Mouse (Mus musculus) frontal cortex, postnatal 10 days (tissue): ENCODE data around the gene Fank1.

Source experiments
- DNase-seq, 2 experiments: peaks; one replicate each; pipeline ENCODE4 v3.0.0; 2022; ENCODE audit warnings: low spot score in 2 of 2, mixed read lengths in 1 of 2

Fank1 gene

GRCm38 (mm10) chr7:133776626-133776996 lies at the start of gene Fank1:
TSS of gene Fank1 (plus strand) at chr7:133776861.
- peak; percentile 78 to 85 for DNase-seq

GRCm38 (mm10) chr7:133727027-133727426 lies 49.6 kb upstream of the Fank1 start:
- DNase-seq = no peak

GRCm38 (mm10) chr7:133729351-133729750 lies 47.3 kb upstream of the Fank1 start:
- DNase-seq = no peak

GRCm38 (mm10) chr7:133730324-133731191 lies 46.1 kb upstream of the Fank1 start:
- no peak for DNase-seq

GRCm38 (mm10) chr7:133731971-133732645 lies 44.6 kb upstream of the Fank1 start:
- DNase-seq = no peak

DNA sequence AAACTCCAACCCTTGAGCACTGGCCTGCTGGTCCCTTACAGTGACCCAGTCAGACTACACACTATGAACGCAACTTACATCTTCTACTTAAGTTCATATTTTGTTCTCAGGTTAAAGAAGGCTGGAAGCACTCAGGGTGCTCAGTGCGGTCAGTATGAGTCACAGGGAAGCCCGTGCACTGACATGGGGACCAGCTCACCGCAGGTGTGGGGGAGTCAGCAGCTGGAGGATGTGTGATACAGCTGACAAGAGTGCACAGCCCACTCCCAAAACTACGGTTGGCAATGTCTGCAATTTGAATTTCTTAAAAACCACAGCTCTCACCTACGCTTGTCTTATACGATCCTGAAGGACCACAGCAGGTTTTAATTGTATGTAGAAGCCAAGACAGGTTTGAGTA lies 36.1 kb upstream of the Fank1 start:
- no peak for DNase-seq

DNA sequence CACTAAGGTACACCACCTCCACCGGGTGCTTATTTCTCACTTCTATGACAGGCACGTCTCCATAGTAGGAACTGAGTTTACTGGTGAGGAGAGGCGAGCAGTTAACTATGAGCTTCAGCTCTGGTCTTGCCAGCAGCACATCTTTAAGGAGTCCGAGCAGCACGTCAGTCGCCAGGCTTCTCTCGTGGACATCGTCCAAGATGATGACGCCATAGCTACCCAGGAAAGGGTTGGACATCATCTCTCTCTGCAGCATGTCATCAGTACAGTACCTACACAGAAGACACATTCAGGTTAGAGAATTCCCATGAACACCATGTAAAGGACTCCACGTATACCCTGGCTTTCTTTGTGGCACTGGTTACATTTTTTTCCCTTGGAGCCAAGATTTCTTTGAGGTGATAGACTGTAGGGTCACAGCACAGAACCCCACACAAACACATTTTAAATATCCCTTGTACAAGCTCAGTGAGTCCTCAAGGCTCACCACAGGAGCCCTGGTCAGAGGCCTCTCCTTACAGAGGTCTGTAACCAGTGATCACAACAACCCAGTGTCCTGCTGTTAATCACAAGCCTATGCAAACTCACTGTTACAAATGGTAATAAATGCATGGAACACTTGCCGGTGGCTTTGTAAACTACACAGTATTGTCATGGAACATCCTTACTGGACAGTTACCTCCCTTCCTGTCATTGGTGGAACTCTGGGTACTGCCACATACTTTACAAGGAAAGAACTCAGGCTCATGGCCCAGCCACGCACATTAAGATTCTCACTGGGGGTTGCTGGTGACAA lies 33.9 kb upstream of the Fank1 start:
- DNase-seq = no peak

GRCm38 (mm10) chr7:133743611-133744010 lies 33.0 kb upstream of the Fank1 start:
- DNase-seq = no peak

DNA sequence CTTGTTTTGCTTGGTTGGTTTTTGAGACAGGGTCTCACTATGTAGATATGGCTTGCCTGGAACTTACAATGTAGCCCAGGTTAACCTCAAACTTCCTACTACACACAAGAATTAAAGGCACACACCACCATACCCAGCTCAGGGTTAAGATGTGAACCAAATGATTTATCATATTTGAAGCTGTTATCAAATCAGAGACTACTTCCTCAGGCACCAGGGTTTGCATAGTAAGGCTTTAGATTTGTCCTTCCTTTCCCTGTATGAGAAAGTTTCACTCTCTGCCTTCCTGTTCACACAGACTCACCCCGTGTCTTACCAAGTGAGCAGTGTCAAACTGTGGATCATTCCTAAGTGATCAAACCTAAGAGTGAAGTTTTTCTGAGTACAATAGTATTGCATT lies 32.5 kb upstream of the Fank1 start:
- no peak for DNase-seq

DNA sequence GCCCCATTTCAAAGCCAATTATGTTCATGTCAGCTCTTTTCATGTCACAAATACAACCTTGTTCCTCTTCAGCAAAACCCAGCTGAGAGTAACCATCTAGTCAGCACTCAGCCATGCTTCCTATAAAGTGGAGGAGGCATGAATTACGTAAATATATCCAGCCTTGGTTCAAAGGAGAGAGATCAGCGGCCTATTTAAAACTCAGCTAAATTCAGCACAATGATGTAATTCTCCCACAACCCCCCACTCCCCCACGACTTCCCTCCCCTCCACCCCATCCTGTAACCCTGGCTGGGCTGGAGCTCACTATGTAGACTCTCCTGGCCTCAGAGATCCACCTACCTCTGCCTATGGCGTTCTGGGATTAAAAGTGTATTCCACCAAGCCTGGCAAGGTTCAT lies 32.0 kb upstream of the Fank1 start:
- no peak for DNase-seq

DNA sequence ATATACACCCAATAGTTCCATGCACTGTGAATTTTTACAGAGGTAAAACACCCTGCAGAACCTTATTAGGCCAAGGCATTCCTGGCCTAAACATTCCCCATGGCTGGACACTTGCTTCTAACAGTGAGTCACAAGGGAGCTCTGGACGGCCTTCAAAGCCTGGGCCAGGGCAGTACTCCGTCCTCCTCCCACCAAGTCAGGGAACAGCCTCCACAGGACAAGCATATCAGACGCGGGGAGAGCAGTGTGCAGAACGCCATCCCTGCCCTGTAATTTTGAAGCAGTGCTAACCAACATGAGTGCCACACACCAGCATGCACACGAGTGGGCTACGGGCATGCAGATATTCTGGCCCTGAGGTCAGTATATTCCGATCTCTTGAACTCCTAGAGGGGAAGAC lies 29.3 kb upstream of the Fank1 start:
- no peak for DNase-seq

GRCm38 (mm10) chr7:133748753-133749152 lies 27.9 kb upstream of the Fank1 start:
- no peak for DNase-seq

DNA sequence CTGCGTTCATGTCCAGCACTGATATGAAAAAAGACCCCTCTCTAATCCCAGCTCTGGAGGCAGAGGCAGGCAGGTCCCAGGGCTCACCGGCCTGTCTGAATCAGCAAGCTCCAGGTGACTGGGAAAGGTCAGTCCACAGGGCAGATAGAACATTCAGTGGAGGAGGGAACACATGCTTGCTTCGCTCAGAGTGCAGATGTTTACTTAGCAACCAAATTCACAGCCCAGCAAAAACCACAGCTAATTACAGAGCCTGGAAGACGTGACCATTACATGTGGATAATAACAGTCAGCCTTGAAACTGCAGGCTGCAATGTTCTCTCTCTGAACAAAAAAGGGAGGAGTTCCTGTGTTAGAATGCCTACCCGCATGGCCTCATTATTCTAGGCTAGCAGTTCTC lies 26.0 kb upstream of the Fank1 start:
- no peak for DNase-seq

GRCm38 (mm10) chr7:133751163-133751562 lies 25.5 kb upstream of the Fank1 start:
- DNase-seq = no peak

DNA sequence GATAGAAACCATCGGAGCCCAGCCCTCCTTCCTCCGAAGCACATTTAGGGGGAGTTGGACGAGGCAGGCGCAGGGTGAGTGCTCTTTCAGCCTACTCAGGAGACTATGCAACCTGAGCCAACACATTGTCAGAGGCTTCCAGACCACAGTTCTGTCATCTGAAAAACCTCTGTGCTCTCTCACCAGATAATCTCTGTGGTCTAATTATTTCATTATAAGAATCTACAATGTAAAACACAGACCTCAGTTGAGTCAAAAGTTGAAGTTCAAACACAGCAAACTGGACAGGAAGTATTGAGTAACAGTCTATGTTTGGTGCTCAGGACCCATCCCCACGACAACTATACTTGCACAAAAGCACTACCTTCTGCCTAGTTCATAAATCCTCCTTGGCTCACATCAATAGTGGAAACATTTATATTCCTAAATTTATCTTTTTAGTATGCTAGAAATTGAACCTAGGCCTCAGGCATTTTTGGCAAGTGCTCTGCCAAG lies 18.7 kb upstream of the Fank1 start:
- no peak for DNase-seq

GRCm38 (mm10) chr7:133758716-133759115 lies 17.9 kb upstream of the Fank1 start:
- DNase-seq = no peak

- no peak for DNase-seq
These were observed 16.9 kb upstream of the Fank1 start for GRCm38 (mm10) chr7:133759611-133760353.

DNA sequence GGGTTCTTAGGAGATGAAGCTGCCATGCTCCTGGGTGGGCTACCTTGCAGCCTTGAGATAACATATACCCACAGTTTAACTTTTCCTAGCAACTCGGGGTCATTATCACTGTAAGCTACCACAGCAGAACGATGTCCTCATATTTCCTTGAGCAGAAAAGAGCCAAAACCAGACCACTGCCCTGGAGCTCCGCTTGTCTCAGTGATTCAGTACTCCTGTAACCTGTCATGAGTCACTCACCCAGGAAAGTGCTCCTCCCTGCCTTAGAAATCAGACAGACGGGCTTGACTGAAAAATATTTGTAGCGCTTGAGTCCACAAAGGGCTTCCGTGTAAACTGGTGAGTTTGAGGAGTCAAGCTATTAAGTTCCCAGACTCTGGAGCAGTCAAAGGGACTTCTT lies 14.0 kb upstream of the Fank1 start:
- no peak for DNase-seq

- DNase-seq = no peak
These were observed 12.2 kb upstream of the Fank1 start for GRCm38 (mm10) chr7:133764425-133764824.

- DNase-seq = no peak
These were observed 11.3 kb upstream of the Fank1 start for GRCm38 (mm10) chr7:133765240-133765848.

DNA sequence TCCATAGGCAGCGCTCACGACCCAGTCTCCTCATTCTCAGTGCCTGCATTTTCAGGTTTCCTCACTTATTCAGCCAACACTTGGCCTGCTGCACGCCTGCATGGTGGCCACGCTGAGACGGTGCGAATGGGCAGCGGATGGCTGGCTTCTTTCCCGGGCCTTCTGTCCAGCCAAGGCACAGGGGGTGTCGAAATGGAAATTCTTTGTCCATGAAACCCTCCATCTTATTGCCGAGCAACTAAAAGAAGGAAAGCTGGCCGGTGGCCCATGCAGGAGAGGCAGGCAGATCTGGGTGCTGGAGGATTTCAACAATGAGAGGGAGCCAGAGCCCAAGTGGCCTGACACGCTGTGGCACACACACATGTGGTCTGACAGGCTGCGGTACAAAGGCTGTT lies 10.8 kb upstream of the Fank1 start:
- DNase-seq = peak; percentile 62 to 70
